Mouse (Mus musculus): ENCODE measurements around the gene Cnot6l. TPM values are rescaled to one million over a fixed set of nuclear protein-coding genes. Genes with fewer than 3 reads are reported as not detected.
A peak's percentile ranks its signal among the peaks of the same experiment; 100 is the strongest.

Cnot6l gene
- total RNA-seq, 1 experiment, result 8.4 TPM

GRCm38 (mm10) chr5:96161263-96161577 lies 2.8 kb downstream of the Cnot6l start:
- no peak overlapping the region; the same call in 1 of the 2 replicates for H3K27ac ChIP-seq (ENCODE audit: insufficient read depth, low read depth, low read length, poor library complexity, severe bottlenecking)
- DNase-seq (ENCODE audit: low read depth, low spot score), result no peak
- in situ Hi-C loops (cut with MboI; ENCODE audit: low sequenced_read_pairs in 2 of 2, unreplicated experiment in 2 of 2), result no loop called here
- no peaks in the 10 kb centered on the region for H3K36me3 ChIP-seq (ENCODE audit: control insufficient read depth, insufficient read depth, low read length, poor library complexity, severe bottlenecking)
- TF ChIP-seq CHD2 (IDR thresholded peaks at IDR 0.05; ENCODE audit: low read depth, low read length), result no peak
- TF ChIP-seq ZNF384 (IDR thresholded peaks at IDR 0.05; ENCODE audit: low read depth, low read length), result no peak
- no peak for TF ChIP-seq ZC3H11A (IDR thresholded peaks at IDR 0.05; ENCODE audit: borderline replicate concordance, low read depth, low read length)
- no peak for TF ChIP-seq MAFK (IDR thresholded peaks at IDR 0.05; ENCODE audit: insufficient read depth, low read depth, low read length)
- no peak for TF ChIP-seq HCFC1 (IDR thresholded peaks at IDR 0.05; ENCODE audit: borderline replicate concordance, insufficient read depth, low read length)
- H3K9me3 ChIP-seq (ENCODE audit: control insufficient read depth, insufficient read depth, low read depth, low read length), result no peaks in the 10 kb centered on the region
- H3K4me3 ChIP-seq (ENCODE audit: insufficient read depth in 1 of 2, low read depth in 1 of 2, low read length in 2 of 2, poor library complexity in 1 of 2, severe bottlenecking in 1 of 2), result peak overlapping the region; percentile 85 to 90
- H3K4me1 ChIP-seq (ENCODE audit: control insufficient read depth in 2 of 2, insufficient read depth in 2 of 2, low read length in 2 of 2, poor library complexity in 1 of 2), result peaks cover 2 to 4% of the 10 kb centered on the region in 2 experiments; a peak in 2 of 4 replicates
- peak overlapping the region; percentile 86 for H3K9ac ChIP-seq (ENCODE audit: insufficient read depth, low read depth, low read length, poor library complexity, severe bottlenecking)

DNA sequence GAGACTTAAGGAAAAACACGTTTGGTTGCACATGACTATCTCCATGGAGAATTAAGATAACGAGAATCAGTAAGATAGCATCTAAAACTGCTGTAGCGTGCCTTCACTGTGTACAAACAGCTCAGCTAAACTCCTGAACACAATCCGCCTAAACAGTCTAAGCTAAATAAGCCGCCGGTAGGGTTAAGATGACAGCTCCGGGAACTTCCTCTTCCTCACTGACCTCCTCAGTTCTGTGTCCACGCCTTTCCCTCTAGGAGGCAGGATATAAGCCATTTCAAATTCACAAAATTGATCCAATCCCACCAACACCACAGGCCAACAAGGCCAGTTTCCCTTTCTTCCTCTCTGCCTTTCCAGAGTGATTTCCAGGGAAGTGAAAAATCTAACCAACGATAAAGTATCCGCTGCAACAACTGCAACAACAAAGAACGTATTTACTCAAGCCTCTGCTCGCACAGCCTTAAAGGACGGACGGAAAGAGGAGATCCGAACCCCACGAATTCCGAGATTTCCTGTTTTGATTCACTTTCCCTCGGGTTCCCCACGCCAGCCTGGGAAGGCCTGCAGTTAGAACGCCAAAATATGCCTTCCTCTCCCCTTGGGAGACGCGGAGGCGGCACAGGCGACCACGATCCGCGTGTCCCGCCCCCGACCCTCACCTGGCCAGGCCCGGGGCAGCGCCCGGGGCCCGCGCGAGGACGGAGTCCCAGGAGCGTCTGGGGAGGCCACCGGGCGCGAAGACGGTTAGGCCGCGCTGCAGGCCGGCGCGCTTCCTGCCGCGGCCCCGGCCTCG lies 3.3 kb downstream of the Cnot6l start:
- peak overlapping the region; percentile 86 for H3K9ac ChIP-seq (ENCODE audit: insufficient read depth, low read depth, low read length, poor library complexity, severe bottlenecking)
- in situ Hi-C loops (cut with MboI; ENCODE audit: low sequenced_read_pairs in 2 of 2, unreplicated experiment in 2 of 2), result no loop called here
- H3K9me3 ChIP-seq (ENCODE audit: control insufficient read depth, insufficient read depth, low read depth, low read length), result no peaks in the 10 kb centered on the region
- peaks cover 2 to 4% of the 10 kb centered on the region in 2 experiments; a peak in 2 of 4 replicates for H3K4me1 ChIP-seq (ENCODE audit: control insufficient read depth in 2 of 2, insufficient read depth in 2 of 2, low read length in 2 of 2, poor library complexity in 1 of 2)
- H3K4me3 ChIP-seq (ENCODE audit: insufficient read depth in 1 of 2, low read depth in 1 of 2, low read length in 2 of 2, poor library complexity in 1 of 2, severe bottlenecking in 1 of 2), result peak overlapping the region; percentile 85 to 90
- TF ChIP-seq MAFK (IDR thresholded peaks at IDR 0.05; ENCODE audit: insufficient read depth, low read depth, low read length), result no peak
- TF ChIP-seq HCFC1 (IDR thresholded peaks at IDR 0.05; ENCODE audit: borderline replicate concordance, insufficient read depth, low read length), result no peak
- TF ChIP-seq CHD2 (IDR thresholded peaks at IDR 0.05; ENCODE audit: low read depth, low read length), result no peak
- no peak for TF ChIP-seq ZNF384 (IDR thresholded peaks at IDR 0.05; ENCODE audit: low read depth, low read length)
- no peak for TF ChIP-seq ZC3H11A (IDR thresholded peaks at IDR 0.05; ENCODE audit: borderline replicate concordance, low read depth, low read length)
- DNase-seq (ENCODE audit: low read depth, low spot score), result no peak
- no peak overlapping the region for H3K27ac ChIP-seq (ENCODE audit: insufficient read depth, low read depth, low read length, poor library complexity, severe bottlenecking)
- H3K36me3 ChIP-seq (ENCODE audit: control insufficient read depth, insufficient read depth, low read length, poor library complexity, severe bottlenecking), result no peaks in the 10 kb centered on the region

DNA sequence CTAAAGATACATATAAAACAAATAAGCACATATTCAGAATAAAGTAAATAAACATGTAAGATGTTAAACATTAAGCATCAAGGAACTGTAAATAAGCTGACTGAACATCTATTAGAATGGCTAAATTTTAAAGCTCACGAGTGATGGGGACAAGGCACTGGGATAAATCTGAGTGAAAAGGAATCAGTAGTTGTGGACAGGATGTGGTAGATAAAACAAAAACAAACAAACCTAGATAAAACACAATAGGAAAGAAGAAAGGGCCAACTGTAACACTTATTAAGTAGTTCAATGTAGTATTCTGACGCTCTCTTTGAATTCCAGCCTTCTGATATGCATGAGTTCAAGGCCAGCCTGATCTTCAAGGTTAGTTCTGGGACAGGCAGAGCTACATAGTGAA lies 21.6 kb downstream of the Cnot6l start:
- no peaks in the 10 kb centered on the region for H3K4me1 ChIP-seq (ENCODE audit: control insufficient read depth in 2 of 2, insufficient read depth in 2 of 2, low read length in 2 of 2, poor library complexity in 1 of 2)
- H3K9me3 ChIP-seq (ENCODE audit: control insufficient read depth, insufficient read depth, low read depth, low read length), result no peaks in the 10 kb centered on the region
- H3K4me3 ChIP-seq (ENCODE audit: insufficient read depth in 1 of 2, low read depth in 1 of 2, low read length in 2 of 2, poor library complexity in 1 of 2, severe bottlenecking in 1 of 2), result no peak overlapping the region
- in situ Hi-C loops (cut with MboI; ENCODE audit: low sequenced_read_pairs in 2 of 2, unreplicated experiment in 2 of 2), result no loop called here
- H3K27ac ChIP-seq (ENCODE audit: insufficient read depth, low read depth, low read length, poor library complexity, severe bottlenecking), result no peak overlapping the region
- H3K9ac ChIP-seq (ENCODE audit: insufficient read depth, low read depth, low read length, poor library complexity, severe bottlenecking), result no peak overlapping the region
- no peaks in the 10 kb centered on the region for H3K36me3 ChIP-seq (ENCODE audit: control insufficient read depth, insufficient read depth, low read length, poor library complexity, severe bottlenecking)
- TF ChIP-seq HCFC1 (IDR thresholded peaks at IDR 0.05; ENCODE audit: borderline replicate concordance, insufficient read depth, low read length) (no peak), ZNF384 (IDR thresholded peaks at IDR 0.05; ENCODE audit: low read depth, low read length) (no peak), CHD2 (IDR thresholded peaks at IDR 0.05; ENCODE audit: low read depth, low read length) (no peak), ZC3H11A (IDR thresholded peaks at IDR 0.05; ENCODE audit: borderline replicate concordance, low read depth, low read length) (no peak), MAFK (IDR thresholded peaks at IDR 0.05; ENCODE audit: insufficient read depth, low read depth, low read length) (no peak)
- DNase-seq (ENCODE audit: low read depth, low spot score), result no peak

DNA sequence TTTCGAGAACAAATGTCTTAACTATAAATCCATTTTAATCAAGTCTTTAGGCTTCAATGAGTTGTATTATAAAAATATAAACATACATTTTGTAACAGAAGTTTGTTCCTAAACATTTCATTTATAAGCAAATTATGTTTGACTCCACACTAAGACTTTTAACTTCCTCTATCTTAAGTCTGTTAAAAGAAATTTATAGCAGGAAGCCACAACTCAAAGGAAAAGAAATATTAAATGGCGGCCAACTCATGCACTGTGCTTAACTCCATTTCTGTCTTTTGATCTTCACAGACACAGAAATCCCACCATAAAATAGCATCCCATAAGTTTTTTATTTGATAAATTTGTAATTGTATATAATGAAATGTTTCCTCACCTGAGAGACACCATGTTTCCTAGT lies 33.3 kb downstream of the Cnot6l start:
- Histone ChIP-seq H3K36me3 (ENCODE audit: control insufficient read depth, insufficient read depth, low read length, poor library complexity, severe bottlenecking) (no peaks in the 10 kb centered on the region), H3K27ac (ENCODE audit: insufficient read depth, low read depth, low read length, poor library complexity, severe bottlenecking) (no peak overlapping the region), H3K4me3 (ENCODE audit: insufficient read depth in 1 of 2, low read depth in 1 of 2, low read length in 2 of 2, poor library complexity in 1 of 2, severe bottlenecking in 1 of 2) (no peak overlapping the region), H3K4me1 (ENCODE audit: control insufficient read depth in 2 of 2, insufficient read depth in 2 of 2, low read length in 2 of 2, poor library complexity in 1 of 2) (no peaks in the 10 kb centered on the region), H3K9me3 (ENCODE audit: control insufficient read depth, insufficient read depth, low read depth, low read length) (no peaks in the 10 kb centered on the region), H3K9ac (ENCODE audit: insufficient read depth, low read depth, low read length, poor library complexity, severe bottlenecking) (no peak overlapping the region)
- no peak for TF ChIP-seq MAFK (IDR thresholded peaks at IDR 0.05; ENCODE audit: insufficient read depth, low read depth, low read length)
- no peak for TF ChIP-seq CHD2 (IDR thresholded peaks at IDR 0.05; ENCODE audit: low read depth, low read length)
- TF ChIP-seq HCFC1 (IDR thresholded peaks at IDR 0.05; ENCODE audit: borderline replicate concordance, insufficient read depth, low read length), result no peak
- TF ChIP-seq ZNF384 (IDR thresholded peaks at IDR 0.05; ENCODE audit: low read depth, low read length), result no peak
- no peak for TF ChIP-seq ZC3H11A (IDR thresholded peaks at IDR 0.05; ENCODE audit: borderline replicate concordance, low read depth, low read length)
- DNase-seq (ENCODE audit: low read depth, low spot score), result no peak
- in situ Hi-C loops (cut with MboI; ENCODE audit: low sequenced_read_pairs in 2 of 2, unreplicated experiment in 2 of 2), result no loop called here

Data from ES-E14 (cell line).